Mouse (Mus musculus) liver, embryonic 13.5 days (tissue): ENCODE measurements around the gene Icam2. TPM values are rescaled to one million over a fixed set of nuclear protein-coding genes. Genes with fewer than 3 reads are reported as not detected.
A peak's percentile ranks its signal among the peaks of the same experiment; 100 is the strongest.

Experiments used
- ATAC-seq: fragments of 200-750 bp; cut with Nextera tagmentation; 2 replicates; pipeline ENCODE4 v1.8.0; 2017; ENCODE audit warnings: low read depth, mild to moderate bottlenecking, moderate number of reproducible peaks, moderate library complexity
- DNase-seq: peaks from one replicate; pipeline ENCODE4 v3.0.0; 2022
- H3K27ac ChIP-seq: fragments of 300-500 bp; sonication (generic); 2 replicates; pipeline ENCODE4 v1.5.1; 2015; ENCODE audit warnings: moderate library complexity, mild to moderate bottlenecking, inconsistent platforms
- H3K27me3 ChIP-seq: fragments of 300-500 bp; sonication (generic); 2 replicates; pipeline ENCODE4 v1.6.1; 2015; ENCODE audit warnings: mild to moderate bottlenecking, inconsistent platforms
- H3K36me3 ChIP-seq: fragments of 300-500 bp; sonication (generic); 2 replicates; pipeline ENCODE4 v1.6.1; 2015; ENCODE audit warnings: mild to moderate bottlenecking, inconsistent platforms
- H3K4me1 ChIP-seq: fragments of 300-500 bp; sonication (generic); replicated peaks from 2 replicates; pipeline ENCODE4 v1.6.1; 2015; ENCODE audit warnings: inconsistent platforms
- H3K4me2 ChIP-seq: fragments of 300-500 bp; sonication (generic); 2 replicates; pipeline ENCODE4 v1.6.1; 2015; ENCODE audit warnings: inconsistent platforms, mild to moderate bottlenecking, moderate library complexity
- H3K4me3 ChIP-seq: fragments of 300-500 bp; sonication (generic); replicated peaks from 2 replicates; pipeline ENCODE4 v1.5.1; 2015; ENCODE audit warnings: mild to moderate bottlenecking, inconsistent platforms
- H3K9ac ChIP-seq: fragments of 300-500 bp; sonication (generic); 2 replicates; pipeline ENCODE4 v1.6.1; 2015; ENCODE audit warnings: mild to moderate bottlenecking, inconsistent platforms
- H3K9me3 ChIP-seq: fragments of 300-500 bp; sonication (generic); replicated peaks from 2 replicates; pipeline ENCODE4 v1.6.1; 2016; ENCODE audit warnings: inconsistent platforms
- WGBS: fragments of 180-500 bp; shearing (Covaris S2); methylation state at CpG from one replicate; pipeline ENCODE4 v1.1.7; 2015; ENCODE audit not compliant: insufficient replicate concordance; 5-methylcytosine and 5-hydroxymethylcytosine counted together
- polyA plus RNA-seq: library from polyadenylated mRNA; unstranded; fragments of >200 nt; fragmentation: Nextera tagmentation; extraction: Ambion mirVana; gene quantifications from 2 replicates; pipeline ENCODE4 v1.2.1, GENCODE M21; 2015

Gene Icam2
- polyA plus RNA-seq = 18.6 and 19.5 TPM in 2 replicates

- DNase-seq (no peak), ATAC-seq (no peak)
- Histone ChIP-seq H3K4me2 (peak within 1 kb of the TSS; percentile 36), H3K4me3 (peak within 1 kb of the TSS; percentile 14; the same call in 1 of the 2 replicates), H3K27me3 (no peaks in the 10 kb centered on the region), H3K36me3 (no peaks in the 10 kb centered on the region), H3K4me1 (peaks cover 70% of the 10 kb centered on the region), H3K9ac (no peak within 1 kb of the TSS), H3K9me3 (no peaks in the 10 kb centered on the region), H3K27ac (peak within 1 kb of the TSS; percentile 70)
- 12% methylated on average over 6 of the region's 6 CpGs for WGBS
These were observed at the start of gene Icam2 for GRCm38 (mm10) chr11:106387791-106388216. Gene Icam2, minus strand, starts transcription at chr11:106388075.

GRCm38 (mm10) chr11:106437543-106437942, 49.7 kb upstream of the Icam2 start:
- WGBS = 87% methylated on average over 2 of the region's 2 CpGs

GRCm38 (mm10) chr11:106437039-106437438, 49.2 kb upstream of the Icam2 start:
- Histone ChIP-seq H3K9ac (no peak overlapping the region), H3K27me3 (no peaks in the 10 kb centered on the region), H3K4me1 (peaks cover 34% of the 10 kb centered on the region), H3K9me3 (no peaks in the 10 kb centered on the region), H3K4me2 (no peak overlapping the region), H3K4me3 (no peak overlapping the region), H3K36me3 (peaks cover 15% of the 10 kb centered on the region; the same call in 1 of the 2 replicates), H3K27ac (no peak overlapping the region)
- 75% methylated on average over 5 of the region's 5 CpGs for WGBS
- DNase-seq (no peak), ATAC-seq (no peak)

More at GRCm38 (mm10) chr11:106437543-106437942, 49.7 kb upstream of the Icam2 start:
- Histone ChIP-seq H3K27ac (no peak overlapping the region), H3K9ac (no peak overlapping the region), H3K9me3 (no peaks in the 10 kb centered on the region), H3K4me1 (peaks cover 35% of the 10 kb centered on the region), H3K4me2 (no peak overlapping the region), H3K4me3 (no peak overlapping the region), H3K27me3 (no peaks in the 10 kb centered on the region), H3K36me3 (peaks cover 11% of the 10 kb centered on the region; the same call in 1 of the 2 replicates)
- DNase-seq (no peak), ATAC-seq (no peak)

GRCm38 (mm10) chr11:106430392-106430791, 42.5 kb upstream of the Icam2 start:
- Histone ChIP-seq H3K4me2 (no peak overlapping the region), H3K4me1 (peaks cover 14% of the 10 kb centered on the region; the same call in 1 of the 2 replicates), H3K27ac (no peak overlapping the region), H3K4me3 (no peak overlapping the region), H3K27me3 (no peaks in the 10 kb centered on the region), H3K9me3 (no peaks in the 10 kb centered on the region), H3K36me3 (peaks cover 32% of the 10 kb centered on the region), H3K9ac (no peak overlapping the region)
- 80% methylated on average over 5 of the region's 5 CpGs for WGBS
- no peak for ATAC-seq
- DNase-seq = no peak

GRCm38 (mm10) chr11:106429689-106430088, 41.8 kb upstream of the Icam2 start:
- H3K36me3 ChIP-seq = peaks cover 35% of the 10 kb centered on the region
- H3K27me3 ChIP-seq = no peaks in the 10 kb centered on the region
- H3K27ac ChIP-seq = no peak overlapping the region
- H3K9ac ChIP-seq = no peak overlapping the region
- no peak overlapping the region for H3K4me2 ChIP-seq
- ATAC-seq (no peak), DNase-seq (no peak)
- H3K9me3 ChIP-seq = no peaks in the 10 kb centered on the region
- no peak overlapping the region for H3K4me3 ChIP-seq
- 55% methylated on average over 4 of the region's 4 CpGs for WGBS
- H3K4me1 ChIP-seq = peaks cover 14% of the 10 kb centered on the region; the same call in 1 of the 2 replicates

GRCm38 (mm10) chr11:106428556-106428955, 40.7 kb upstream of the Icam2 start:
- no peak for ATAC-seq
- Histone ChIP-seq H3K27me3 (no peaks in the 10 kb centered on the region), H3K9ac (no peak overlapping the region), H3K4me2 (no peak overlapping the region), H3K36me3 (peaks cover 26% of the 10 kb centered on the region), H3K4me1 (peaks cover 14% of the 10 kb centered on the region; the same call in 1 of the 2 replicates), H3K4me3 (no peak overlapping the region), H3K9me3 (no peaks in the 10 kb centered on the region), H3K27ac (no peak overlapping the region)
- DNase-seq = no peak
- WGBS = 73% methylated on average over 2 of the region's 2 CpGs

GRCm38 (mm10) chr11:106428106-106428505, 40.2 kb upstream of the Icam2 start:
- DNase-seq = no peak
- Histone ChIP-seq H3K9ac (no peak overlapping the region), H3K4me3 (no peak overlapping the region), H3K36me3 (peaks cover 30% of the 10 kb centered on the region), H3K27ac (no peak overlapping the region), H3K27me3 (no peaks in the 10 kb centered on the region), H3K4me1 (peaks cover 14% of the 10 kb centered on the region; the same call in 1 of the 2 replicates), H3K9me3 (no peaks in the 10 kb centered on the region), H3K4me2 (no peak overlapping the region)
- no peak for ATAC-seq
- 30% methylated on average over 4 of the region's 4 CpGs for WGBS

GRCm38 (mm10) chr11:106426447-106426846, 38.6 kb upstream of the Icam2 start:
- Histone ChIP-seq H3K36me3 (peaks cover 39% of the 10 kb centered on the region), H3K4me2 (no peak overlapping the region), H3K9ac (no peak overlapping the region), H3K9me3 (no peaks in the 10 kb centered on the region), H3K4me1 (peaks cover 14% of the 10 kb centered on the region; the same call in 1 of the 2 replicates), H3K4me3 (no peak overlapping the region), H3K27me3 (no peaks in the 10 kb centered on the region), H3K27ac (no peak overlapping the region)
- DNase-seq (no peak), ATAC-seq (no peak)
- 85% methylated on average over 4 of the region's 4 CpGs for WGBS

- Histone ChIP-seq H3K4me1 (peaks cover 12% of the 10 kb centered on the region), H3K27me3 (no peaks in the 10 kb centered on the region), H3K4me2 (no peak overlapping the region), H3K36me3 (peaks cover 38% of the 10 kb centered on the region), H3K4me3 (no peak overlapping the region), H3K9me3 (no peaks in the 10 kb centered on the region), H3K9ac (no peak overlapping the region), H3K27ac (no peak overlapping the region)
- 77% methylated on average over 5 of the region's 5 CpGs for WGBS
- ATAC-seq (no peak), DNase-seq (no peak)
These were observed 37.3 kb upstream of the Icam2 start for GRCm38 (mm10) chr11:106425201-106425600.

- H3K4me1 ChIP-seq = peaks cover 20% of the 10 kb centered on the region
- peak overlapping the region; percentile 53 for H3K27ac ChIP-seq
- H3K9ac ChIP-seq = no peak overlapping the region
- H3K9me3 ChIP-seq = no peaks in the 10 kb centered on the region
- 45% methylated on average over 9 of the region's 9 CpGs for WGBS
- ATAC-seq (peak; percentile 42; the same call in 1 of the 2 replicates), DNase-seq (peak; percentile 5)
- H3K4me3 ChIP-seq = no peak overlapping the region
- H3K4me2 ChIP-seq = no peak overlapping the region
- peaks cover 49% of the 10 kb centered on the region for H3K36me3 ChIP-seq
- H3K27me3 ChIP-seq = no peaks in the 10 kb centered on the region
These were observed 31.6 kb upstream of the Icam2 start for GRCm38 (mm10) chr11:106419262-106420102.

- ATAC-seq = peak; percentile 56
These were observed 30.8 kb upstream of the Icam2 start for GRCm38 (mm10) chr11:106418622-106419196.

More at GRCm38 (mm10) chr11:106418622-106419196, 30.8 kb upstream of the Icam2 start:
- DNase-seq = peak; percentile 72
- Histone ChIP-seq H3K4me2 (no peak overlapping the region), H3K9ac (no peak overlapping the region), H3K4me1 (peaks cover 20% of the 10 kb centered on the region), H3K27ac (no peak overlapping the region), H3K27me3 (no peaks in the 10 kb centered on the region), H3K36me3 (peaks cover 57% of the 10 kb centered on the region), H3K9me3 (no peaks in the 10 kb centered on the region), H3K4me3 (no peak overlapping the region)
- WGBS = 49% methylated on average over 4 of the region's 4 CpGs
